Mouse (Mus musculus) lung, adult 10 weeks (tissue): ENCODE data around the gene Pcyt1a. TPM values are rescaled to one million over a fixed set of nuclear protein-coding genes. Genes with fewer than 3 reads are reported as not detected.

ENCODE experiments used
- polyA plus RNA-seq: library from polyadenylated mRNA; stranded (reverse); fragments of 350-450 nt; fragmentation: Illumina TruSeq; extraction: RNeasy Lipid Tissue Mini Kit (QIAGEN cat#74804); gene quantifications from one replicate; pipeline ENCODE4 v1.2.3, GENCODE M21; 2014; ENCODE audit warnings: low read depth, low replicate concordance; ENCODE audit not compliant: insufficient read depth

The Pcyt1a gene
- 24.2 TPM for polyA plus RNA-seq

GRCm38 (mm10) chr16:32430474-32431046 lies at the start of gene Pcyt1a:
TSS of gene Pcyt1a (plus strand) at chr16:32430921.

GRCm38 (mm10) chr16:32400267-32400666 lies 30.5 kb upstream of the Pcyt1a start, which contains the start of gene Tm4sf19:
TSS of gene Tm4sf19 (plus strand) at chr16:32400506.

GRCm38 (mm10) chr16:32419517-32420483 lies 10.9 kb upstream of the Pcyt1a start, which contains the start of gene Tctex1d2:
TSS of gene Tctex1d2 (plus strand) at chr16:32419702.

DNA sequence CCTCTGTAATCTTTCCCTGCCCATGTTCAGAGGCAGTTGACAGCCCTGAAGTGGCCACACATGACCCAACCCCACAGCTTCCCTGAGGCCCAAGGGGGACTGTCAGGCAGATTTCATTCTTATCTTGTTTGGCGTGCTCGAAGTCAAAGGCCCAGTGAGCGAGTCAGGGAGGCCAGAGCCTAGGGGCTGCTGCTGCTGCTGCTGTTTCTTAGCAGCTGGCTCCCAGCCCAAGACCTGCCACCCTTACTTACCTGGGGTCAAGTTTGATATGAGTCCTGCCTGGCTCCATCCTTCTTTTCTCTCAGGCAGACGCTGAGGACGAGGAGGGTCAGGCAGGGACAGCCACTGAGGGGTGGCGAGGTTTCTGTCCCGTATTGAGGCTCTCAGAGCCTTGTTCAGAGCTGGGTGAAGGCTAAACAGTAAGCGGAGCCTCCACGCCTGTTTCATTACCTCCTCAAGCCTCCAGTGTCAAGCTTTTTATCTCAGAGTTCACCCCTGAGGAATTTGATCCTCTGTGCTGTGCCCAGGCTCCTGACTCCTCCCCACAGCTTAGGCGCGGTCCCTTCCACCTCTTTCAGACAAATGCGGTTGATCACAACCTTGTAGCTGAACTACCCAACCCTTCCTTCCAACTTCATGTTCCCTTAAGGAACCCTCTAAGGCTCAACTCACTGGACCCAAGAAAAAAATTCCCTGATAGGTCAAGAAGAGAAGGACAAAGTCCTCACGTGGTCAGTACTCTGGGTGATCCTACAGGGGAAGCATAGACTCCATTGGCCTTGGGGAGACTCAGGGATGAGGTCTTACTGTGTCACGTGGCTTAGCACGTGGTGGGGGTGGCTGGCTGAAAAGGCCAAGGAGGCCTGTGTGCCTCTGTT lies 56.8 kb downstream of the Pcyt1a start, which contains the start of gene Slc51a:
Gene Slc51a (minus strand): TSS at position 646 of the 878 bp plus-strand sequence.

DNA sequence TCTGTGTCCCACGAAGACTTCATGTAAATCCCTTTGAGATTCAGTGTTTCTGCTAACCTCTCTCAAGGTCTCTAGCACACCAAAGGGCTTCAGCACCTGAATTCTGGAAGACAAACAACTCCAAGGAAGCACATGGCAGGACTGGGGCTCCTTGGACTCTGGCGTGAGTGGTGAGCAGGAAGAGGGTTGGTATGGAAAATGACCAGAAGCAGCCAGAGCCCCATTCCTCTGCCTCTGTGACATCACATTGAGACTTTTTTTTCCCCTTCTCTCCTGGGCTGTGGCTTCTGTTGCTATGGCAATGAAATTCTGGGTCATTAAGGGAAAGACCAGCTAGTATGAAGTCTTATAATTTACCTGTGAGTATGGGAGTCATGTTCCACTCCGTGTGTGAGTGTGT lies 65.2 kb downstream of the Pcyt1a start, which contains the start of gene Zdhhc19:
Gene Zdhhc19 (plus strand): TSS at position 301 of the 400 bp plus-strand sequence.

Other genes starting within 250 kb of the Pcyt1a start
- gene Fbxo45, start 183.8 kb upstream of the Pcyt1a start, polyA plus RNA-seq = 7.9 TPM
- gene Wdr53, start 183.7 kb upstream of the Pcyt1a start, polyA plus RNA-seq = 12.9 TPM
- 0.22 TPM for gene Smco1, start 159.5 kb upstream of the Pcyt1a start, polyA plus RNA-seq
- 8.4 TPM for gene Rnf168, start 153.5 kb upstream of the Pcyt1a start, polyA plus RNA-seq
- gene Ubxn7, start 98.7 kb upstream of the Pcyt1a start, polyA plus RNA-seq = 6.6 TPM
- not detected for gene Tm4sf19, start 30.4 kb upstream of the Pcyt1a start, polyA plus RNA-seq
- 20.8 TPM for gene Tctex1d2, start 11.2 kb upstream of the Pcyt1a start, polyA plus RNA-seq
- not detected for gene Slc51a, start 57.0 kb downstream of the Pcyt1a start, polyA plus RNA-seq
- not detected for gene Zdhhc19, start 65.3 kb downstream of the Pcyt1a start, polyA plus RNA-seq
- gene Tfrc, start 178.0 kb downstream of the Pcyt1a start, polyA plus RNA-seq = 31.2 TPM
- 22.5 TPM for gene Tnk2, start 213.0 kb downstream of the Pcyt1a start, polyA plus RNA-seq